Mouse (Mus musculus) forebrain, postnatal 0 days (tissue): ENCODE data around the gene Gm11146. TPM values are rescaled to one million over a fixed set of nuclear protein-coding genes. Genes with fewer than 3 reads are reported as not detected.

Source experiments
- ATAC-seq: fragments of 200-750 bp; cut with Nextera tagmentation; 2 replicates; pipeline ENCODE4 v1.8.0; 2017; ENCODE audit warnings: mild to moderate bottlenecking, moderate library complexity
- DNase-seq: peaks from one replicate; pipeline ENCODE4 v3.0.0-alpha.2; 2015
- H3K27ac ChIP-seq: fragments of 300-500 bp; sonication (generic); 2 replicates; pipeline ENCODE4 v1.5.1; 2014; ENCODE audit warnings: low read depth, mild to moderate bottlenecking, antibody characterized with exemption, low read length, moderate library complexity, mixed read lengths
- H3K27me3 ChIP-seq: fragments of 300-500 bp; sonication (generic); 2 replicates; pipeline ENCODE4 v1.6.1; 2014; ENCODE audit warnings: mild to moderate bottlenecking, low read length, mixed read lengths; ENCODE audit not compliant: insufficient read depth
- H3K36me3 ChIP-seq: fragments of 300-500 bp; sonication (generic); 2 replicates; pipeline ENCODE4 v1.6.1; 2014; ENCODE audit warnings: mild to moderate bottlenecking, moderate library complexity; ENCODE audit not compliant: insufficient read depth
- H3K4me1 ChIP-seq: fragments of 300-500 bp; sonication (generic); 2 replicates; pipeline ENCODE4 v1.6.1; 2014; ENCODE audit warnings: antibody characterized with exemption; ENCODE audit not compliant: insufficient read depth
- H3K4me2 ChIP-seq: fragments of 300-500 bp; sonication (generic); 2 replicates; pipeline ENCODE4 v1.6.1; 2014; ENCODE audit warnings: low read depth, mild to moderate bottlenecking, moderate library complexity
- H3K4me3 ChIP-seq: fragments of 300-500 bp; sonication (generic); 2 replicates; pipeline ENCODE4 v1.5.1; 2014; ENCODE audit warnings: low read depth, low read length, mixed read lengths
- H3K9ac ChIP-seq: fragments of 300-500 bp; sonication (generic); 2 replicates; pipeline ENCODE4 v1.6.1; 2014; ENCODE audit warnings: mild to moderate bottlenecking
- H3K9me3 ChIP-seq: fragments of 300-500 bp; sonication (generic); 2 replicates; pipeline ENCODE4 v1.6.1; 2016; ENCODE audit warnings: low read length
- CTCF ChIP-seq: sonication (generic); IDR thresholded peaks from 2 replicates; pipeline ENCODE4 v1.5.1; 2016; ENCODE audit warnings: antibody characterized with exemption, control low read depth, low read depth
- WGBS: fragments of 180-500 bp; shearing (Covaris S2); extraction: QIAGEN DNeasy Blood & Tissue Kit; methylation state at CpG from one replicate; pipeline ENCODE4 v1.1.7; 2014; 5-methylcytosine and 5-hydroxymethylcytosine counted together
- polyA plus RNA-seq: library from polyadenylated mRNA; unstranded; fragments of >200 nt; fragmentation: Nextera tagmentation; extraction: Ambion mirVana; gene quantifications from 2 replicates; pipeline ENCODE4 v1.2.1, GENCODE M21; 2015
- total RNA-seq: library from RNA; depleted of rRNA; stranded (reverse); fragments of >200 nt; gene quantifications from 2 replicates; pipeline ENCODE4 v1.2.3, GENCODE M21; 2014

Gene Gm11146
- total and polyA plus RNA-seq, 2 experiments from 2014 or later = not detected

- Histone ChIP-seq H3K9ac (peak overlapping the region; percentile 73), H3K9me3 (no peaks in the 10 kb centered on the region), H3K36me3 (no peaks in the 10 kb centered on the region), H3K4me2 (peak overlapping the region; percentile 63), H3K4me1 (peaks cover 9% of the 10 kb centered on the region; the same call in 1 of the 2 replicates), H3K4me3 (peak overlapping the region; percentile 46), H3K27me3 (no peaks in the 10 kb centered on the region), H3K27ac (peak overlapping the region; percentile 97)
- ATAC-seq (peak; percentile 14), DNase-seq (peak; percentile 84)
- no peak for TF ChIP-seq CTCF
- WGBS = 35% methylated on average over 14 of the region's 14 CpGs
Observed at GRCm38 (mm10) chr16:77643036-77643870, 41.4 kb upstream of the Gm11146 start.

- WGBS = 14% methylated on average over 6 of the region's 6 CpGs
- H3K4me2 ChIP-seq = peak overlapping the region; percentile 26; the same call in 1 of the 2 replicates
- no peaks in the 10 kb centered on the region for H3K36me3 ChIP-seq
- ATAC-seq = peak; percentile 55; the same call in 1 of the 2 replicates
- no peaks in the 10 kb centered on the region for H3K27me3 ChIP-seq
- H3K4me1 ChIP-seq = 0 out of 2 replicates have a peak, but pooled peaks cover 3% of the 10 kb centered on the region
- H3K9me3 ChIP-seq = no peaks in the 10 kb centered on the region
- no peak overlapping the region for H3K9ac ChIP-seq
- no peak overlapping the region for H3K4me3 ChIP-seq
- peak; percentile 61 for DNase-seq
- H3K27ac ChIP-seq = peak overlapping the region; percentile 64
- no peak for TF ChIP-seq CTCF
Observed at GRCm38 (mm10) chr16:77636497-77636896, 34.6 kb upstream of the Gm11146 start.

GRCm38 (mm10) chr16:77632315-77632881 is 30.5 kb upstream of the Gm11146 start:
- no peak overlapping the region for H3K4me3 ChIP-seq
- ATAC-seq (no peak), DNase-seq (no peak)
- 0 out of 2 replicates have a peak, but pooled peaks cover 3% of the 10 kb centered on the region for H3K4me1 ChIP-seq
- TF ChIP-seq CTCF = no peak
- no peak overlapping the region for H3K4me2 ChIP-seq
- H3K9ac ChIP-seq = no peak overlapping the region
- H3K36me3 ChIP-seq = no peaks in the 10 kb centered on the region
- 84% methylated on average over 6 of the region's 6 CpGs for WGBS
- no peak overlapping the region for H3K27ac ChIP-seq
- no peaks in the 10 kb centered on the region for H3K27me3 ChIP-seq
- H3K9me3 ChIP-seq = no peaks in the 10 kb centered on the region

- H3K27ac ChIP-seq = no peak overlapping the region
- ATAC-seq (no peak), DNase-seq (no peak)
- no peak overlapping the region for H3K9ac ChIP-seq
- H3K9me3 ChIP-seq = no peaks in the 10 kb centered on the region
- H3K4me1 ChIP-seq = no peaks in the 10 kb centered on the region
- WGBS = 25% methylated on average over 5 of the region's 5 CpGs
- H3K4me2 ChIP-seq = no peak overlapping the region
- no peaks in the 10 kb centered on the region for H3K27me3 ChIP-seq
- no peak overlapping the region for H3K4me3 ChIP-seq
- H3K36me3 ChIP-seq = no peaks in the 10 kb centered on the region
- TF ChIP-seq CTCF = no peak
Observed at GRCm38 (mm10) chr16:77622681-77623080, 20.8 kb upstream of the Gm11146 start.

GRCm38 (mm10) chr16:77602581-77602980 is 687 bp upstream of the Gm11146 start:
- peaks cover 4% of the 10 kb centered on the region; the same call in 1 of the 2 replicates for H3K36me3 ChIP-seq
- ATAC-seq (no peak), DNase-seq (no peak)
- H3K9ac ChIP-seq = no peak overlapping the region
- H3K9me3 ChIP-seq = no peaks in the 10 kb centered on the region
- H3K4me3 ChIP-seq = no peak overlapping the region
- TF ChIP-seq CTCF = no peak
- H3K4me1 ChIP-seq = no peaks in the 10 kb centered on the region
- H3K27me3 ChIP-seq = no peaks in the 10 kb centered on the region
- no peak overlapping the region for H3K4me2 ChIP-seq
- no peak overlapping the region for H3K27ac ChIP-seq
- WGBS = 61% methylated on average over 2 of the region's 2 CpGs

- TF ChIP-seq CTCF = no peak
- no peak for ATAC-seq
- Histone ChIP-seq H3K9ac (peak overlapping the region; percentile 46), H3K4me2 (peak overlapping the region; percentile 39), H3K4me1 (no peaks in the 10 kb centered on the region), H3K27ac (peak overlapping the region; percentile 55), H3K9me3 (no peaks in the 10 kb centered on the region), H3K4me3 (peak overlapping the region; percentile 22), H3K27me3 (no peaks in the 10 kb centered on the region), H3K36me3 (no peaks in the 10 kb centered on the region; the same call in 1 of the 2 replicates)
- WGBS = 53% methylated on average over 8 of the region's 8 CpGs
- peak; percentile 52 for DNase-seq
Observed at GRCm38 (mm10) chr16:77598787-77599186, 3.1 kb downstream of the Gm11146 start.

- peak overlapping the region; percentile 72 for H3K9ac ChIP-seq
- H3K4me3 ChIP-seq = peak overlapping the region; percentile 37
- H3K27ac ChIP-seq = peak overlapping the region; percentile 91
- ATAC-seq (peak; percentile 30), DNase-seq (peak; percentile 78)
- H3K4me2 ChIP-seq = peak overlapping the region; percentile 48
- no peaks in the 10 kb centered on the region for H3K4me1 ChIP-seq
- no peaks in the 10 kb centered on the region for H3K27me3 ChIP-seq
- peak; percentile 19; the same call in 1 of the 2 replicates for TF ChIP-seq CTCF
- WGBS = 9% methylated on average over 5 of the region's 5 CpGs
- H3K9me3 ChIP-seq = no peaks in the 10 kb centered on the region
- no peaks in the 10 kb centered on the region; the same call in 1 of the 2 replicates for H3K36me3 ChIP-seq
Observed at GRCm38 (mm10) chr16:77596556-77596955, 5.3 kb downstream of the Gm11146 start.
